Mouse (Mus musculus): ENCODE data around the gene Odf3l2.

Gene Odf3l2

DNA sequence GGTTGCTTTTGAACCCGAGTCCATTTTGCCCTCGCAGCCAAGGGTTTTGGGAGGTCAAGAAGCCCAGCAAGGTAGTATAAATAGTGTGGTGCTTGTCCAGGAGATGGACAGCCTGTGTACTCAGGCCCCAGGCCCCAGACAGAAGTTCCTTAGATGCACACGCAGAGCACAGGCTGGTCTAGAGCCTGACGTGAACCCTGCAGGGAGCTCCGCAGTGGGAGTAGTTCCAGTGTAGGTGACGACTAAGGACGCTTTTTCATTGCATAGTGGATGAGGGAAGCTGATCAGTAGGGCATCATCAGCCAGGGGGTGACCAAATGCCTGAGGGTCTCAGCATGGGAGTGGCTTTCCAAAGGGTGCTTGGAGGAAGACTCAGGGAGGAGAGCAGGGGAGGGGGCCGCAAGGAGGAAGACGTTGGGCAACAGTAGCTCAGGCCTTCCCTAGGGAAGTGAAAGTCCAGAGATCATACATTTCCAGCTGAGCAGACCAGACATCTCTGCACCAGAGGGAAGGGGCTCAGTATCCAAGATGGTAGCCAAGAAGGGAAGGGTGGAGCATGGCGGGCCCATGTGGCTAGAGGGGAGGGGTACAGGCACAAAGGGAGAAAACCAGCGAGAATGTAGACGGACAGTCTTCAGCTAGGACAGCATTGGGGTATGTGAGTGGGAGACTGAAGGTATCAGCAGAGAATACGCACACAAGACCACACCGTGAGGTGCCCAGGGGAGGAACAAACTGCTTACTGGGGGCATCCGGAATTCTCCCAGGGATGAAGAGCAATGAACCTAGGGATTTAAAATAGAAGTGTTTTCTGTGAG lies 24.7 kb upstream of the Odf3l2 start:
- DNase-seq, result no peak

DNA sequence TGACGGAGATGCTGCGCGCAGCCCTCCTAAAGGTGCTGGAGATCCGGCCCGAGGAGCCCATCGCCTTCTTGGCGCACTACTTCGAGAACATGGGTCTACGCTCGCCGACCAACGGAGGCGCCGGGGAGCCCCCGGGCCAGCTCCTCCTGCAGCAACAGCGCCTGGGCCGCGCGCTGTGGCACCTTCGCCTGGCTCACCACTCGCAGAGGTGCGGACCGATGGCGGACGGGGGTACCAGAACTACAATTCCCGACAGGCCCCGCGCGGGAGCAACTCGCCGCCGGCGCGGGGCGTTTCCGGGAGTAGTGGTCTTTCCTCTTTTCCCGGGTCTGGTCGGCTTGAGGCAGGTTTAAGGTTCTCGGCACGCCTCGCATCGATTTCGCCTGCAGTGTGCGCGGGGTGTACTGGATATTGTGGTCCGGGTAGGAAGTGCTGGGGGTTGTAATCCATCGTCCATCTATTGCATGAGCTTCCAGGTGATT lies 24.1 kb upstream of the Odf3l2 start:
- DNase-seq, result peak; percentile 83 to 85

GRCm38 (mm10) chr10:79668771-79669575 lies 23.4 kb upstream of the Odf3l2 start, which contains the start of gene Tpgs1:
Tpgs1 (plus strand) TSS chr10:79669369.
- DNase-seq, result peak; percentile 92 to 94

DNA sequence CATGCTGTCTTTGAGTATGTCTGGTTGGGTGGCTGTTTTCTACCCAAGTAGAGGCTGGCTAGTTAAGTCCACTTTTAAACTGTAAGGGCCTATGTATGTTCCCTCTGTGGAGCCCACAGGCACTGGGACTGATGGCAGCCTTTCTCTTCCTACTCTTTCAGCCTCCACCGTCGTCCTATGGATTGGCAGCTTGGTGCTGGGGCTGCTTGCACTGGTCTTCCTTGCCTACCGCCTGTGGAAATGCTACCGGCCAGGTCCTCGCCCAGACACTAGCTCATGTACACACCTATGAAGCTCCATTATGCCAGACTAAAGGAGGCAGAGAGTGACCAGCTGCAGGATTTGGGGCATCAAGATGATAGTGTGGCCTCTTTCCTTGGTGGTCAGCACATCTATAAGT lies 22.5 kb upstream of the Odf3l2 start:
- peak in 1 of 2 experiments; percentile 33 for DNase-seq

- no peak for DNase-seq
Observed at GRCm38 (mm10) chr10:79666493-79666892, 21.0 kb upstream of the Odf3l2 start.

DNA sequence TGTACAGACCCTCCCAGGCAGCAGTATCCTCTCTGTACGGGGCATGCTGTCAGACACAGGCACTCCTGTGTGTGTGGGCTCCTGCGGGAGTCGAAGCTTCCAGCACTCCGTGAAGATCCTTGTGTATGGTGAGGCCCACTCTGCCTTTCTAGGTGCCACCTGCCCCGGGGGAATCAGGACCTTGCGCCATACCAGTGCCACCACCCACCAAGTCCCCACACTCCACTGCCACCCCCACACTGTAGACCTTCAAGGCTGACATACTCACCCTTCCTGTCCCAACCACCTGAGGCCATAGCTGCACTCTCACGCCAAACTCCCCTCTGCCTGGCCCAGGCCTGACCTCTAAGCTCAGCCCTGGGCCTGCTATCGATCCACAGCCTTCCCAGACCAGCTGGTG lies 19.5 kb upstream of the Odf3l2 start:
- DNase-seq, result no peak

DNA sequence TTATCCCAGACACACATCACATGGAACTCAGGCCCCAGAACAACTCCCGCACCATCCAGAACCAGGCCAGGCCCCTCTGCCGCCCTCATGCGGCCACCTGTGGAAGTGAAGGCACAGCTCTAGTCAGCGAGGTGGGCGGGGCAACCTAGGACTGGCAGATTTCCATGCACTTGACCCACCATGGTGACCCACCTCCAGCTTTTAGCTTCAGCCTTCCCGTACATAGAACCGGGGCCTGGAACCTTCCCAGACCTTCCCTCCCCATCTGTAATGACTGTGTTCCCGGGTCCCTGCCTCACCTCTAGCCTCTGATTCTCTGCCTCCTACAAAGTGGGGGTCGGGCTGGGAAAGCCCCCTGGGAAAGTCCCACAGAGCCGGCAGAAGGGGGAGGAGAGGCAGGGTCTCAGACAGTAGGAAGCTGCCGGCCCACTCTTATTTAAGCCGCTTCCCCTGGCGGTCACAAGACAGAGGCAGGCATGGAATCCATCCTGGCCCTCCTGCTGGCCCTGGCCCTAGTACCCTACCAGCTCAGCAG lies 18.7 kb upstream of the Odf3l2 start, which contains the start of gene Madcam1:
TSS of gene Madcam1 (plus strand) at position 429 of the 535 bp plus-strand sequence.
- DNase-seq, result peak; percentile 70 to 79

- DNase-seq, result no peak
Observed at GRCm38 (mm10) chr10:79661861-79662260, 16.3 kb upstream of the Odf3l2 start.

DNA sequence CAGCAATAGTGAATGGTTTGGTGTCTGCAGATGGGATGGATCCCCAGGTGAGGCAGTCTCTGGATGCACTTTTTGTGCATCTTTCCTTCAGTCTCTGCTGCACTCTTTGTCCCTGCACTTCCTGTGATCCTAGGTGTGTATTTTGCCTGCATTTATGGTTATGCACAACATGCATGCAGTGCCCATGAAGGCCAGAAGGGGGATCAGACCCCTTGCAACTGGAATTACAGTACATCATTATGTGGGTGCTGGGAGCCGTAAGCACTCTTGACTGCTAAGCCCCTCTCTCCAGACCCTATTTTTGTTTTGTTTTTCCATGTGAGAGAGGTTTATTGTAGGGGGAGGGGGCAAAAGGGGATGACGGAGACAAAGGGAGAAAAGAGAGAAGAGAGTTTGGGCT lies 14.8 kb upstream of the Odf3l2 start:
- DNase-seq, result no peak

GRCm38 (mm10) chr10:79658829-79659228 lies 13.3 kb upstream of the Odf3l2 start:
- no peak for DNase-seq

- DNase-seq, result no peak
Observed at GRCm38 (mm10) chr10:79654946-79655395, 9.4 kb upstream of the Odf3l2 start.

GRCm38 (mm10) chr10:79652789-79653188 lies 7.3 kb upstream of the Odf3l2 start:
- DNase-seq, result no peak

GRCm38 (mm10) chr10:79649070-79649751 lies 3.7 kb upstream of the Odf3l2 start:
- peak; percentile 83 to 84 for DNase-seq

GRCm38 (mm10) chr10:79638486-79639204 lies 6.9 kb downstream of the Odf3l2 start:
- DNase-seq, result peak; percentile 64 to 68

- peak; percentile 86 to 87 for DNase-seq
Observed at GRCm38 (mm10) chr10:79637128-79638110, 8.1 kb downstream of the Odf3l2 start, which contains the start of gene Shc2. Shc2 (minus strand) TSS chr10:79637918.

GRCm38 (mm10) chr10:79636287-79636686 lies 9.3 kb downstream of the Odf3l2 start:
- DNase-seq, result peak; percentile 50 to 57

GRCm38 (mm10) chr10:79633006-79633777 lies 12.3 kb downstream of the Odf3l2 start:
- no peak for DNase-seq

DNA sequence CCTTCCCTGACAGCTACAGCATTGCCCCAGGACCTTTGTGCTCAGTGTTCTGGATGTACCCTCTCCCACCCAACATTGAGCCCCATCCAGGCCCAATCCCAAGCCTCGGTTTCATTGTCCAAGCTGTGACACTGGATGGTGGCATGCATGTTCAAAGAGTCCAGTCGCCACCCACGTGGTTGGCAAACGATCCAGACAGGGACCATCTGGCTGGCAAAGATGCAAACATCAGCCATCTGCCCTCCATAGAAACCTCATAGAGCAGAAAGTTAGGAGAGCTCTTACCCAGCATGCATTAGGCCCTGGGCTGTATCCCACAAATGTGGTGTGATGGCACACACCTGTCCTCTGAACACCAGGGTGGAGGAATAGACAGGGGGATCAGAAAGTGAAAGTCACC lies 14.1 kb downstream of the Odf3l2 start:
- no peak for DNase-seq

DNA sequence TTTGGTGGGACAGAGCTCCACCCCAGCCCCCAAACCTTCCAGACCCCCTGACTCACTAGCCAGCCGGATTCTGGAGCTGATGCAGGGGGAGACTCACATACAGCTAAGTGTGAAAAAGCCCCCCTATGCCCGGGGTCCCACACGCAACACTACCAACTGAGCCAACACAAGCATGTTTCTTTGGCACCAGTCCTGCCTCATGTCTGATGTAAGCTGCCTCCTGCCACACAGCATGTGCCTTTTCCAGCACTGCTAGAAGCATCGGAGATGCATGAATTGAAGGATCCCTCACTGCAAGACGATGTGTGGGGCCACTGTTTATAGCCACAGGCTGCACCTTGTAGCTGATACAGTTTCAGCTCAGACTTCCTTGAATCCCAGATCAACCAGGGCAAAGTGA lies 17.2 kb downstream of the Odf3l2 start:
- DNase-seq, result no peak

DNA sequence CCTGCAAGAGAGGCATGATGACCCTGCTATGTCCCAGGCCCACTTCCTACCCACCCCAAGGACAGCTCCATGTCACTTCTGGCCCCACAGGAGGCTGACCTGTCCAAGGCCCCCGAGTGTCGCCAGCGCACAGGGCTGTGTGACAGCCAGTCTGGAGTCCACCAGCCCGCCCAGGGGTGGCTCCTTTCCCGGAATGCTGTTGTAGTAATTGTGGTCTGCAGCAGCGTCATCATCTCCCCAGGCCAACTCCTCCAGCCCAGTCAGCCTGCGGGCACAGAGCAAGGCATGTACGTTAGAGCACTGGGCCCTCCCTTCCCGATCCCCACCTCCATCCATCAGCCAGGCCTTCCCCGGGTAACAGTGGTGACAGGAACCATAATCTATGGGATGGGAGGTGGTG lies 19.4 kb downstream of the Odf3l2 start:
- no peak for DNase-seq

Measured in cerebellum, adult 18-20 months (tissue).